Mouse (Mus musculus): ENCODE results near the gene Rnf41.

Gene Rnf41

DNA sequence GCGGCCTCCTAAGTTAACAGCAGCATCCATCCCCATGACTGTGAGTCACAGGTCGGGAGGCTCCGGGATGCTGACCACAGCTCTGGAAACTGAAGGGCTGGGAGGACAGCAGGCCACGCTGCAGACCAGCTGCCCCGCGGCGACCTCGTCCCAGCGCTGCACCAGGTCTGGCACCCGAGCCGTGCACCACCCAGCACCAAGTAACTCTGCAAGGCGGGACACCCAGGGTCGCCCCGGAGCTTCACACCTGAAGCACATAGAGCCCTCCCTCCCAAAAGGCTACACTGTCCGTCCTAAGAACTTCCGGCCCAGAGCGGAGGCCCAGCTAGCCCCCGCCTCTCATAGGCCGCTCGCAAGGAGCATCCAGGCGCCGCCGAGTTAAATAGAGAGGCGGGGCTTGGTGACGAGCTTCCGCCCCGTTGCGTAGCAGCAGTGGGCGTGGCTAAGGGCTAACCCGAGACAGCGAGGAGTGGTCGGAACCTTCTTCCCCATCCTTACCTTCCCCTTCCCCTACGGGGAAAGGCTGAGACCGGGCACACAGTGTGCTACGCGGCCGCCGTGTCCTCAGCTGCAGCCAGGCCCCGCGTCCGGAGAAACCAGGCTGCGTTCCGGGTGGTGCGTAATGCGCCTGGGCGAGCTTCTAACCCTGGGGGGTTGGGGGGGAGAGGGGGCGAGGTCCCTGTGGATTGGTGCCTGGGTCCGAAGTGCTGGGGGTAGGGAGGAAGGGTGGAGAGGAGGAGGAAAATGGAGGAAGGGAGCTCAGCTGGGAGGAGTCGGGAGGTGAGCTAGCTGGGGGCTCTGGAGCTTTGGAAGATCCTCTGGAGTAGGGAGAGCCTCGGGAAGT lies at the start of gene Rnf41, which contains the start of gene Nabp2:
Gene Rnf41 (plus strand): TSS at position 447 of the 844 bp plus-strand sequence.
Gene Nabp2 (minus strand): TSS at position 282 of the 844 bp plus-strand sequence.
- peak; percentile 95 for DNase-seq

DNA sequence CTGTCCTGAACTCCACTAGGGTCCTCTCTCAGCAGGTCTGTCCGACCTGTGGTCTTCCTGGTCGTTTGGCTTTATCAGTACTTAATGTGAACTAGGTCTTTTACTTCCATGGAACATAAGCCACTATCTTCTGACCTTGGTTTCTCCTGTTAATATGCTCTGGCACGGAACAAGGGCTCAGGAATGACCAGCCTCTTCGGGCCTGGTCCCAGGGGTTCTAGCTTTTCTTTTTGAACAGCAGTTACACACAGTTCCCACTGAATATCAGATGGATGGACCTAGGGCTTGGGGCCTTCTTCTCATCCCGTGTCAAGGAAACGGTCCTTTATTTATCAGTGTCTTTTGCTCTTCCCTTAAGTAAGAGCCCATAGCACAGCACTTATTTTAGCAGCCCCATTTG lies 49.6 kb upstream of the Rnf41 start:
- no peak for DNase-seq

DNA sequence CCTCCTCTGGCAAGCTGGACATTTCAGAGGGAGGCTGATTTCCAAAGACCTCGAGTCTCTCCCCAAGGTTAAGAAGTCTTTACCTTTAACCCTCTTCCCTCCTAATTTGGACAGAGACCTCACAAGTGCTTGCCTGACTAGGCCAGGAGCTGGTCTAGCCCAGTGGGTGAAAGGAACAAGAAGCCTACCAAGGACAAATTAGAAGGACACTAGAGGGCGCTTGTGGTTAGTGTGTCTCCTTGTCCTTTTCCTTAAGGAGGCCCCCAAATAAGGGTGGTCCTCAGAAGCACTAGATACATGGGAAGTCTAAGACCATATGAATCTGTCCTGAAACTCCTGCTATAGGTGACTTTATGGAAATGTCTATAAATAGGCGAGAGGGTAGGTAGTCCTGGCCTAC lies 48.9 kb upstream of the Rnf41 start:
- peak; percentile 63 for DNase-seq

DNA sequence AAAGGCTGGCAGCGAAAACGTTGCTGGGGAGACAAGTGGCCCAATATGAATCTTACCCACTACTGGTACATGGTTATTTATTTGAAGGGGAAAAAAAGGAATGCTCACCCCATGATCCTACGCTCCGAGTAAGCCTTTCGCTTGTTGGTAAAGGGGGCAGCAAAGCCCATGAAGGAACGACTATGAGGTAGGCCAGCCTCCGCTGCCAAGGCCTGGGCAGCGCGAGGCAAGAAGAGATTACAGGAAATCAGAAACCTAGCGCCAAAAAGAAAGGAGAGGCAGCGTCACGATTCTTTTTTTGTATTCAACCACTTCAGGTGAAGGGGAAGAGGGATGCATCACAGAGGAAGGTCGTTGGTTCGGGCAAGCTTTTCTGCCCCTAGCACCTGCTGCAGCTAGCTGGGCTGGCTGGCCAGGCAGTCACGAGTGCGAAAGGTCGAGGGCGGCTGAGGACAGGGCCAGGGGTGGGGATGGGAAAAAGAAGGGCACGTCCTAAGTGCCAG lies 43.5 kb upstream of the Rnf41 start:
- DNase-seq, result no peak

DNA sequence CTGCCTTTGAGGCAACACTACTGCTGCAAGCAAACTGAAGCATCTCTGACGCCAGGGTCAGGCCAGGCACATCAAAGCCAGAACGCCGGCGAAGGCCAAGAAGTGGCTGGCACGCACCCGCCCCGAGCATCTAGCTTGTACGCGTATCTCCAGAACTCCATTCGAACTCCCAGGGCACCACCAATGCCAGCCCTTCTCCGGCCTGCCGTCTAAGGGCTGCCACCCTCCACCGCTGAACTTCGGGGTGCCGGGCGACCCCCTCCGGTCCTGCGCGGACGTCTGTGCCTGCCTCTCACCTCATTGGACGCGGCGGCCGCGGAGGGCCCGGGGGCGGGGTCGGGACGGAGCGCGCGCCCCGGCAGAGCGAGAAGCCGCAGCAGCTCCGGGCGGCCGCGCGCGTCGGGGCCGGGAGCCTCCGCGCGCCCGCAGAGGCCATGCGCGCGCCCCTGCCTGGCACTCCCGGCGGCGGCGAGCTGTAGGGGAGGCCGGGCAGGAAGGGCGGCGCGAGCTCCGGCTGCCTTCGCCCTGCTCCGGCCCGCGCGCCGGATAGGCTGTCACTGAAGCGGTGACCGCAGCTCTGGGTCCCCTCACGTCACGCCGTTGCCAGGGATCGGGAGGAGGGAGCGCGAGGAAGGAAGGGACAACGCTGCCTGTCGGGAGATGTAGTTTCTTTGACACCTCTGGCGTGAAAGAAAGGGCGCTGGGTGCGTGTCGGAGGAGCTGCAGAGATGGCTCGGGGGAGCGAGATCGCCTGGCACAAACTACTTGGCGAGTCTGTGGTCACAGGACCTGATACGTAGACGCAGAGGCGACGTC lies 42.8 kb upstream of the Rnf41 start, which contains the start of gene Coq10a:
Gene Coq10a (minus strand): TSS at position 596 of the 816 bp plus-strand sequence.
- peak; percentile 96 for DNase-seq

DNA sequence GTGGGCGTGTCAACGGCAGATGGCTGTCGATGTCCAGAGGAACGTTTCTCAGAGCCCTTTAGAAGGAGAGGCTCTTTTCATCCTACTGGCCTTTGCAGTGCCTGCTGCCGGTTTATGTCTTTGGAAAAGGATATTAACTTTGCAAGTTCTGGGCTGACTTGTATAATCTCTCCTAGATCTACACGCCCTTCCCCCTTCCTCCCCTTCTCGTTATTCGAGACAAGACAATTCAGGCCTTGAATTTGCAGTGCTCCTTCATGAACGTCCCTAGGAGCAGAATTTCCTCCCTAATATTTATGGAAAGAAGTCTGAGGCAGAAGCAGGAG lies 42.3 kb upstream of the Rnf41 start:
- no peak for DNase-seq

DNA sequence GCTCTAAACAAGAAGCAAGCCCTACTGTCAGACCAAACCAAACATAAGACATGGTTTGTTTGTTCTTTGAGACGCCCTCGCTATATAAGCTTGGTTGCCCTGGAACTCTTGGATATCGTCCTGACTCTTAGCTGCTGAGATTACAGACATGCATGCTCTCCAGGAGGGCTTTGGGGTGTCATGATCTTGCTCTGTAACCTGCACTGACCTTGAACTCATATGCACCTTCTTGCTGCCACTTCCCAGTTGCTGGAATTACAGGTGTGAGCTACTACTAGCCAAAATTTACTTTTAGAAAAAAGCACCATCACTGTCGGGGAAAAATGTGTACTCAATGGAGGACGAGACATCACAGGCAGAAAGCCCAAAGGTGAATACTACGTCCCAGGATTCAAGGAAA lies 41.9 kb upstream of the Rnf41 start:
- DNase-seq, result no peak

DNA sequence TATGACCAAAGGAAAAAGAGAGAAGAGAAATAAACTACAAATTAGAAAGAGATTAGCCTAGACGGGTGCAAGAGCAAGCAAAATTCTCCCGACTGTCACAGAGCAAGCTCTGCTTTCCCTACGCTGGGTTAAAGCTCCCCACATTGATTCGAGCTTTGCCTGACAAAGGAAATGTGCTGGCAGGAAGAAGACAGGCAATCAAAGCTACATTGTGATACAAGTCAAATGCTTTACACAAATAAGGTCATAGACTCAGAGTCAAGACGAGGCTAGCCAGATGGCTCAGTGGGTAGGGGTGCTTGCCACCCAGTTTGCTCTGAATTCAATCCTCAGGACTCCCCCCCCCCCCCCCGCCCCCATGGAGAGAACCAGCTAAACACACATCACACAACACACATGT lies 41.4 kb upstream of the Rnf41 start:
- DNase-seq, result no peak

DNA sequence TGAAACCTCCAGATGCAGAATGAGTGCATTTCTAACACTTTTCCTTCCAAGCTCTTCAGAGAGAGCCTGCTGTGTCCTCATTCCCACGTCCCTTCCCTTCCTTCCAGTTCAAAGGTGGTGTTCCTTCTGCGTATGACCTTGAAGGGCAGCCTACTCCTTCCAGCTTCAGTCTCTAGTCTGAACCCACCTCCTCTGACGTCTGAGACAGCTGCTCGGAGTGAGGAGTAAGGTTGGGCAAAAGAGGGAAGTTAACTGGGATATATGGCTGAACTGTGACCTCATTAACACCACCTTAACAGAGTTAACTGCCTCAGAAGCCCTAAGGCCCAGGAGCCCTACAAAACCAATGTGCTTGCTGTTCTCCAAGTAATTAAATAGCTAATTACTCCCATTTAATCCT lies 40.9 kb upstream of the Rnf41 start:
- DNase-seq, result no peak

DNA sequence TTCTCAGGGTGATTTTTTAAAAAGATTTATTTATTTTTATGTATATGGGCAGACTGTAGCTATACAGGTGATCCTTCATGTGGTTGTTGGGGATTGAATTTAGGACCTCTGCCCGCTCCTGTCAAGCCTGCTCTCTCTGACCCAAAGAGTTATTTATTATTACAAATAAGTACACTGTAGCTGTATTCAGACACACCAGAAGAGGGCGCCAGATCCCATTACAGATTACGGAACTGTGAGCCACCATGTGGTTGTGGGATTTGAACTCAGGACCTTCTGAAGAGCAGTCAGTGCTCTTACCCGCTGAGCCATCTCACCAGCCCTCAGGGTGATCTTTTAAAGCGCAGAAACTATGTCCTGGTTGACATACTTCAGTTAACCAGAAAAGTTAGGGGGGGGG lies 39.3 kb upstream of the Rnf41 start:
- no peak for DNase-seq

DNA sequence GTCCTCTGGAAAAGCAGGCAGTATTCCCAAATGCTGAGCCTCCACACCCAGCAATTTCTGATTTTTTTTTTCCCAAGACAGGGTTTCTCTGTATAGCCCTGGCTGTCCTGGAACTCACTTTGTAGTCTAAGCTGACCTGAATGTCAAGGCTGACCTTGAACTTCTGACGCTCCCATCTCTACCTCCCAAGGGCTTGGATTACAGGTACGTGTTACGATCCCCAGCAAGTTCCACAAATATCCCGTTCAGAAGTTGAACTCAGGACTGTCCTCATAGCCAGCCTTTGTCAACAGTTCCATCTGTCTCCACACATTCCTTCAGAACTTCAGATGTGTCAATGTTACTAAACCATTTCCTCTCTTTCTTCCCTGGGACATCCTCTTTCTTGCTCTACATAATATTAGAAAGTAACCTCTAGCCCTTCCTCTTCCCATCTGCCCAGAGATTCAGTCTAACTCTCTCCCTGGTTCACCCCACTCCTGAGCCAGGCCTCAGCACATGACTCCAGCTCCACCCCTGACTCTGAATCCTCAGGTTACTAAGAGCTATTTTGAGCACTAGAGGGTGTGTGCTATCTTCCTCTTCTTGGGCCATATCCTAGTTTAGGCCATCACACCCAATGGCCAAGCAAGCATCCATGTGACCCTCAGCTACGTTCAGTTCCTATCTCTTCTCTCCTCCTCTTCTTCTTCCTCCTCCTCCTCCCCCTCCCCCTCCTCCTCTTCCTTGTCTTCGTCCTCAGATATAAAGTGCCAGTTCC lies 38.3 kb upstream of the Rnf41 start:
- DNase-seq, result no peak

DNA sequence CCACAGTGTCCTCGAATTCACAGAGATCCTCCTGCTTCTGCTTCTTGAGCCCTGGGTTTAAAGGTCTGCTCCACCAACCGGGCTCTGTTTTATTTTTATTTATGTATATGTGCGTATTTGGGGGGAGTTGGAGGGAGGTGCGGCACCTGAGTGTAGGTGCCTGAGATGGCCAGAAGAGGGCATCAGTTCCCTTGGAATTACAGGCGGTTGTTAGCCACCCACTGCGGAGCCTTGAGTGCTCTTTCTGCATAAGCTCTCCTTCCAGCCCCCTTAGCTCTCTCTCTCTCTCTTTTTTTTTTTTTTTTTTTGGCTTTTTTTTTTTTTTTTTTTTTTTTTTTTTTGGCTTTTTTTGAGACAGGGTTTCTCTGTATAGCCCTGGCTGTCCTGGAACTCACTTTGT lies 37.1 kb upstream of the Rnf41 start:
- no peak for DNase-seq

DNA sequence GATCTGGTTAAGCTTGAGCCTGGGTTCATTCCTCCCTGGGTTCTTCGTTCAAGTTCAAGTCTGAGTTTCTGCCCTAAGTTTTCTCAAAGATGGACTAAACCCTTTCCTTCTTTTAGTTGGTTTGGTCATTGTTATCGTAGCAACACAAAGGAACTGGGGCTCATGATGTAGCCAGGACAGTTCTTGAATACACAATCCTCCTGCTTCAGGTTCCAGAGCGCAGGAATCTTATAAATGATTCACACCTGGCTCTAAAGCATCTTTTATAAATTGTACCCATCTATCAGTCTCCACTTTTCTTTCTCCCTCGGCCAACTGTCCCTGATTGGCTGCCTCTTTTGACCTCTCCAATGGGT lies 35.4 kb upstream of the Rnf41 start:
- no peak for DNase-seq

DNA sequence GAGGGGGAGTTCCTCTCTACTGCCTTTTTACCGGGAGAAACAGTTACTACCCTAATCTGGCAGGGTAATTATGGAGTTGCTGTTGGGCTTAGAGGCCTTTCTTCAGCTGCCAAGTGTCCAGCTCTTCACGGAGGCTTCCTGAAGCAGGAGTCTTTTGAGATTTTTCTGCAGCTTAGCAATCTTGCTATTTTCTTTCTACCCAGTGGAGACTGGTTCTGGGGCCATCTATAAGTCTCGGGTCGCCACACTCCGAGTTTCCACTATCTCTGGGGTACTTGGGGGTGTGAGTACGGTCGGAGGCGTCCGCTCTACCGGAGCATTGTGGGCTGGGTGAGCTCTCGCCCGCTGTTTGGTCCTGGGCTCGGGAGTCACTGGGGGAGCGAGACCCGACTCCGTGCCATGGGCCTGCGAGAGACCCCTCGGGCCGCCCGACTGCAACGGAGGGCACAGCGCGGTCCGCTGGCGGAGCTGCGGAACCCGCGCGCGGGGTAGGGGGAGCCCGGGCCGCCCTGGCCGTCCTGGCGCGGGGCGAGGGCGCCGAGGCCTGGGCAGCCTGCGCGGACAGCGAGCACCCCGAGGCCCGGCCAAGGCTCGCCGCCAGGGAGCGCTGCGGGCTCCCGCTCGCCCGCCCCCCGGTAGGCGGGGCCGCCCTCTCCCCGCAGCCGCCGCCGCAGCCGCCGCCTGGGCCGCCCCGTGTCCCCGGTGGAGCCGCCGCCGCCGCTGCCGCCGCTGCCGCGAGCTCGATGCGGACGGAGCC lies 34.8 kb upstream of the Rnf41 start, which contains the start of gene Ankrd52:
Gene Ankrd52 (plus strand): TSS at position 661 of the 757 bp plus-strand sequence.
- DNase-seq, result peak; percentile 79

DNA sequence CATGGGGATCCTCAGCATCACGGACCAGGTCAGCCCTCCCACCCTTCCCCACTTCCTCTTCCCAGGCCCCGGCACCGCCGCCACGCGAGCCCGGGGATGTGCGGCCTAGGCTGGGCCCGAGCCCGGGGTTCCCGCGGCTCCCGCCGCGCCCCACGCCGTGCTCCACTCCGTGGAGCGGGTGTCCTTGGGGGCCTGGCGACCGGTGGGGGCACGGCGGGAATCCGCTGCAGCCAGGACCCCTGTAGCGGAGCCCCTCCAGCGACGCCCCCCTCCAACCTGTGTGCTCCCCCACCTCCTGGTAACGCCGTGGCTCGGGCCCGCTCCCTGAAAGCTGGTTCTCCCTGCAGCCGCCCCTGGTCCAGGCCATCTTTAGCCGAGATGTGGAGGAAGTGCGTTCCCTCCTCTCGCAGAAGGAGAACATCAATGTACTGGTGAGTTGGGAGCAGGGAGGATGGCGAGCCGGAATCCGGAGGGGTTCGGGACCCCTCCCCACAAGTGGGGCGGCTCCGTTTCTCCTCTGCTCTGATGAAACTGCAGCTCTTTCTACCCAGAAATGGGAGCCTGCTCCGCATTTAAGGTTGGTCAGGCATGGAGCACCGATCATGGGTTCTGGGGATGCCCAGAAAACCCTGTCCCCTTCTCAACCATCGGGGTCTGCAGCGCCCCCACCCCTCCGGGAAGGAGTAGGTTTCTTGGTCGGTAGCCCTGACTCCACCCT lies 34.1 kb upstream of the Rnf41 start:
- DNase-seq, result no peak

DNA sequence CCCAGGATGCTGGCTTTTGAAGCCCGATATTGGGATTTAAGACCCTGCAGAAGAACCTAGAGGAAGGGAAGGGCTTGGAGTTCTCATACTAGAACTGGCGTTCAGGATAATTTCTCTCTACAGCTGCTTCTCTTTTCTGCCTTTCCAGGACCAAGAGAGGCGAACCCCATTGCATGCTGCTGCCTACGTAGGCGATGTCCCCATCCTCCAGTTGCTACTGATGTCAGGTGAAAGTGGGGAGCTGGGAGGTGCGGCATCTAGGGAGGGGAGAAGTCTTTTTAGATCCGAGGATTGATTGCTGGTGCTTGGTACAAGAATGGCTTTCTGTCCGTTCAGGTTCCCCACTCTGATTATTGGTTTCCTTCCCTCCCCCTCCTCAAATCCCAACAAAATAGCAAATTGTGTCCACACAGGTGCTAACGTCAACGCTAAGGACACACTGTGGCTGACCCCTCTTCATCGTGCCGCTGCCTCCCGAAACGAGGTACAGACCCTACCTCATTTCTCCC lies 33.5 kb upstream of the Rnf41 start:
- DNase-seq, result no peak

DNA sequence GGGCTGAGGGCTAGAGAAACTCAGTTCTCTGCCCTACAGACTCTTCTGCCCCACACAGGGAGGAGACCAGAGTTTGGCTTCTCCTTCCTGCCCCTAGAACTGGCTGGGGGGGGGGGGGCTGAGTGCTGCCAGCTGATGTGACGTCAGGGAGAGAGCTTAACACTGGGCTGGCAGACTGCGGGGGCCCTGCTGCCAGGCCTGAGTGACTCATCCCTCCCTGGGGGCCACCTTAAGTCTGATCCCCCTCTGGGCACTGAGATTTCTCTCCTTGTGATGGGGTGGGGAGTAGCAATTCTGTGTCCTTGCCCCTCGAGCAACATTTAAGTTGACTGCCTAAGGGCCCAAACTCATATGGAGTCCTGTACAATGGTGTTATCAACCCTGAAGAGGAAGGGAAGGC lies 33.0 kb upstream of the Rnf41 start:
- no peak for DNase-seq

DNA sequence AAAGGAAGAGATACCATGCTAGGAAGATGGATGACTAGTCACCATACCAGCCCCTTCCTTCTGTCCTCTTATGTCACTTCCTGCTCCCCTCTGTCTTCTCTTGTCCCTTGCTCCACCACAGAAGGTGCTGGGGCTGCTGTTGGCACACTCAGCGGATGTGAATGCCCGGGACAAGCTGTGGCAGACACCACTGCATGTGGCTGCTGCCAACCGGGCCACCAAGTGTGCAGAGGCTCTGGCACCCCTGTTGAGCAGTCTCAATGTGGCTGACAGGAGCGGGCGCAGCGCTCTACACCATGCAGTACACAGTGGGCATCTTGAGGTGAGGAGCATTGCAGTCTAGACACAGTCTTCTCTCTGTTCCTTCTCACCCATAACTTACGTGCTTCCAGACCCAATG lies 32.2 kb upstream of the Rnf41 start:
- DNase-seq, result no peak

DNA sequence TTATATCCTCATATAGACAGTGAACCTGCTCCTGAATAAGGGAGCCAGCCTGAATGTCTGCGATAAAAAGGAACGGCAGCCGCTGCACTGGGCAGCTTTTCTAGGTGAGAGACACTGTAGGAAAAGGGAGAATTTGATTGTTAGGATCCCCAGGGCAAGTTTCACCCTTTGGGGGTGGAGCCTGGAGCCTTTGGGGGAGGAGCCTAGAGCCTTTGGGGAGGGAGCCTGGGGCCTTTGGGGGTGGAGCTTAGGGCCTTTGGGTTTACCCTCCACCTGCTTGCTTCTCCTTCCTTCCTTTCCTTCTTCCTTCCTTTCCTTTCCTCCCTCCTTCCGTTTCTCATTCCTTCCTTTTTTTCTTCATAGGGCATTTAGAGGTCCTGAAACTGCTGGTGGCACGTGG lies 30.9 kb upstream of the Rnf41 start:
- DNase-seq, result no peak

DNA sequence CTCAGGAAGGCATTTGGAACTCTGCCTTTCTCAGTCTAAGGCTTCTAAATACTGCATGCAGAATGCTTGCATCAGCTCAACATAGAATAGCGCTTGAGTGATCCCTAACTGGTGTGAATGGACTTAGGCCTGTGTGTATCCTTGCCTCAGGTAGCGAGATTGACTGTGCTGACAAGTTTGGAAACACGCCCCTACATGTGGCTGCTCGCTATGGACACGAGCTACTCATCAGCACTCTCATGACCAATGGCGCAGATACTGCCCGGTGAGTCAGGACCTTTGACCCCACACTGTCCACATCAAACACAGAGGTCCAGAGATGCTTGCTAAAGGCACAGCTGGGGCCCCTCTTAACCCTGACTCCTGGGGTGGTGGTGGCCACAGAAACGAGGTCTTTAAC lies 29.0 kb upstream of the Rnf41 start:
- no peak for DNase-seq

DNA sequence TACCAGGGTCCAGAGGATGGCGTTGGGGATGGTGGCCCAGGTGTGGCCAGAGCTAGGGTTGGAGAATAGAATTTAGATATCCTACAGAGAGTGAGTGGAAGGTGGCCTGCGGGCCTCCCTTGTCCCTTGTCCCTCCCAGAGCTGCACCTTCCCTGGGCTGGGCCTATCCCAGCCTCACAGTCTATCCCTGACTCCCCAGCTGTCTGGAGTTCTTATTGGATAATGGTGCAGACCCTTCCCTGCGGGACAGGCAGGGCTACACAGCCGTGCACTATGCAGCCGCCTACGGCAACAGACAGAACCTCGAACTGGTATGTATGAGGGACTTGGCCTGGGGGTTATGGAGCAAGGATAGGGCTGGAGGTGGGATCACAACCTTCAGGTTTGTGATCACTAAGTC lies 25.6 kb upstream of the Rnf41 start:
- no peak for DNase-seq

DNA sequence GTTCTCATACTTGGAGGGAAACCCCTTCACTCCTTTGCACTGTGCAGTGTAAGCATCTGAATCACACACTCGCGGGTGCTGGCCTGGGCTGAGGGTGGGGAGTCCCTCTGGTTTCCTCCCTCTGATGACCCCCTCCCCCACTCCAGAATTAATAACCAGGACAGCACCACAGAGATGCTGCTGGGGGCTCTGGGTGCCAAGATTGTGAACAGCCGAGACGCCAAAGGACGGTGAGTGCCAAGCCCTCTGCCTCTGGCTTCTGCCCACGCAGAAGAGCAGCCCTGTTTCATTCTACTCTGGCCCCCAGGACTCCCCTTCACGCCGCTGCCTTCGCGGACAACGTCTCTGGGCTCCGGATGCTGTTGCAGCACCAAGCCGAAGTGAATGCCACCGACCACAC lies 22.5 kb upstream of the Rnf41 start:
- no peak for DNase-seq

Data from cerebellum, adult 9-10 months (tissue).